Mouse (Mus musculus) lung, embryonic 16.5 days (tissue): Measurements from ENCODE around the gene Tmem40. TPM values are rescaled to one million over a fixed set of nuclear protein-coding genes. Genes with fewer than 3 reads are reported as not detected.

Source experiments
- ATAC-seq: fragments of 200-750 bp; cut with Nextera tagmentation; 2 replicates; pipeline ENCODE4 v1.8.0; 2017; ENCODE audit warnings: low read depth, mild to moderate bottlenecking, moderate library complexity
- H3K27ac ChIP-seq: fragments of 300-500 bp; sonication (generic); 2 replicates; pipeline ENCODE4 v1.5.1; 2014; ENCODE audit warnings: mild to moderate bottlenecking, control low read depth, low read length
- H3K27me3 ChIP-seq: fragments of 300-500 bp; sonication (generic); 2 replicates; pipeline ENCODE4 v1.6.1; 2014; ENCODE audit warnings: low read depth, low read length, mixed read lengths; ENCODE audit not compliant: control insufficient read depth, insufficient read depth
- H3K36me3 ChIP-seq: fragments of 300-500 bp; sonication (generic); 2 replicates; pipeline ENCODE4 v1.6.1; 2014; ENCODE audit warnings: low read length; ENCODE audit not compliant: control insufficient read depth, insufficient read depth
- H3K4me1 ChIP-seq: fragments of 300-500 bp; sonication (generic); replicated peaks from 2 replicates; pipeline ENCODE4 v1.6.1; 2014; ENCODE audit warnings: low read length, mixed read lengths; ENCODE audit not compliant: control insufficient read depth, insufficient read depth
- H3K4me2 ChIP-seq: fragments of 300-500 bp; sonication (generic); 2 replicates; pipeline ENCODE4 v1.6.1; 2014; ENCODE audit warnings: low read depth, low read length, control low read depth
- H3K4me3 ChIP-seq: fragments of 300-500 bp; sonication (generic); 2 replicates; pipeline ENCODE4 v1.5.1; 2014; ENCODE audit warnings: mild to moderate bottlenecking, low read length, control low read depth
- H3K9ac ChIP-seq: fragments of 300-500 bp; sonication (generic); 2 replicates; pipeline ENCODE4 v1.6.1; 2014; ENCODE audit warnings: low read length, control low read depth
- H3K9me3 ChIP-seq: fragments of 300-500 bp; sonication (generic); 2 replicates; pipeline ENCODE4 v1.6.1; 2016; ENCODE audit warnings: low read length; ENCODE audit not compliant: control insufficient read depth
- WGBS: fragments of 180-500 bp; shearing (Covaris S2); extraction: QIAGEN DNeasy Blood & Tissue Kit; methylation state at CpG from one replicate; pipeline ENCODE4 v1.1.7; 2014; 5-methylcytosine and 5-hydroxymethylcytosine counted together
- polyA plus RNA-seq: library from polyadenylated mRNA; unstranded; fragments of >200 nt; fragmentation: Nextera tagmentation; extraction: Ambion mirVana; gene quantifications from 2 replicates; pipeline ENCODE4 v1.2.1, GENCODE M21; 2015

Tmem40 gene
- polyA plus RNA-seq, 1 experiment from 2014 or later: 2.3 TPM

DNA sequence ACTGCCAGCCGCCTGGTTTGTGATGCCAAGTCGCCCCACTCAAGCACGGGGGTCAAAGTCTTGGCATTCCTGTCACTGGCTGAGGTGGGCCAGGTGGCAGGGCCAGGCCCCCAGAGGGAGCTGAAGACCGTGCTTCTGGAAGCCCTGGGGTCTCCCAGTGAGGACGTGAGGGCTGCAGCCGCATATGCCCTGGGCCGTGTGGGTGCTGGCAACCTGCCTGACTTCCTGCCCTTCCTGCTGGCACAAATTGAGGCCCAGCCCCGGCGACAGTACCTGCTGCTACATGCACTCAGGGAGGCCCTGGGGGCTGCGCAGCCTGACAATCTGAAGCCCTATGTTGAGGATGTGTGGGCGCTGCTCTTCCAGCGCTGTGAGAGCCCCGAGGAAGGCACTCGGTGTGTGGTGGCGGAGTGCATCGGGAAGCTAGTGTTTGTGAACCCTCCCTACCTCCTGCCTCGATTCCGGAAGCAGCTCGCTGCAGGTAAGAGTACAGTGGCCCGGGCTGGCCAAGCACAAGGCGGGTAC lies 30.5 kb upstream of the Tmem40 start:
- H3K4me3 ChIP-seq: no peak overlapping the region
- H3K27me3 ChIP-seq: no peaks in the 10 kb centered on the region
- peaks cover 60% of the 10 kb centered on the region for H3K36me3 ChIP-seq
- H3K4me2 ChIP-seq: no peak overlapping the region
- H3K4me1 ChIP-seq: no peaks in the 10 kb centered on the region
- no peak overlapping the region for H3K27ac ChIP-seq
- H3K9ac ChIP-seq: no peak overlapping the region
- H3K9me3 ChIP-seq: no peaks in the 10 kb centered on the region
- no peak; the same call in 1 of the 2 replicates for ATAC-seq
- 80% methylated on average over 21 of the region's 21 CpGs for WGBS

DNA sequence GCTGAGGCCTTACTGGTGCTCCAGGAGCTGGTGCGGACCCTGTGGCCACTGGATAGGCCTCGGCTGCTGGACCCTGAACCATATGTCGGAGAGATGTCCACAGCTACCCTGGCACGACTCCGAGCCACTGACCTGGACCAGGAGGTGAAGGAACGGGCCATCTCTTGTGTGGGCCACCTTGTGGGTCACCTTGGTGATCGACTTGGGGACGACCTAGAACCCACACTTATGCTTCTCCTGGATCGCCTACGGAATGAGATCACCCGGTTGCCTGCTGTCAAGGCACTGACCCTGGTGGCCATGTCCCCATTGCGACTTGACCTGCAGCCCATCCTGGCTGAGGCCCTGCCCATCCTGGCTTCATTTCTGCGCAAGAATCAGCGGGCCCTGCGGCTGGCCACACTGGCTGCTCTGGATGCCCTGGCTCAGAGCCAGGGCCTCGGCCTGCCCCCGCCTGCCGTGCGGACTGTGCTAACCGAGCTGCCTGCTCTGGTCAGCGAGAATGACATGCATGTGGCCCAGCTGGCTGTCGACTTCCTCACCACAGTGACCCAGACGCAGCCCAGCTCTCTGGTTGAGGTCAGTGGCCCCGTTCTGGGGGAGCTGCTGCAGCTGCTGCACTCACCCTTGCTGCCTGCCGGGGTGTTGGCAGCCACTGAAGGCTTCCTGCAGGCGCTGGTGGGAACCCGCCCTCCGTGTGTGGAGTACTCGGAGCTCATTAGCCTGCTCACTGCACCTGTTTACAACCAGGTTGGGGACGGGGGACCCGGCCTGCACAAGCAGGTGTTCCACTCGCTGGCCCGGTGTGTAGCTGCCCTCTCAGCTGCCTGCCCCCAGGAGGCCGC lies 29.9 kb upstream of the Tmem40 start:
- H3K4me1 ChIP-seq: no peaks in the 10 kb centered on the region
- H3K27ac ChIP-seq: no peak overlapping the region
- H3K9me3 ChIP-seq: no peaks in the 10 kb centered on the region
- H3K4me2 ChIP-seq: no peak overlapping the region
- 74% methylated on average over 34 of the region's 34 CpGs for WGBS
- H3K9ac ChIP-seq: no peak overlapping the region
- ATAC-seq: peak; percentile 87
- no peak overlapping the region for H3K4me3 ChIP-seq
- H3K36me3 ChIP-seq: peaks cover 62% of the 10 kb centered on the region
- no peaks in the 10 kb centered on the region for H3K27me3 ChIP-seq

DNA sequence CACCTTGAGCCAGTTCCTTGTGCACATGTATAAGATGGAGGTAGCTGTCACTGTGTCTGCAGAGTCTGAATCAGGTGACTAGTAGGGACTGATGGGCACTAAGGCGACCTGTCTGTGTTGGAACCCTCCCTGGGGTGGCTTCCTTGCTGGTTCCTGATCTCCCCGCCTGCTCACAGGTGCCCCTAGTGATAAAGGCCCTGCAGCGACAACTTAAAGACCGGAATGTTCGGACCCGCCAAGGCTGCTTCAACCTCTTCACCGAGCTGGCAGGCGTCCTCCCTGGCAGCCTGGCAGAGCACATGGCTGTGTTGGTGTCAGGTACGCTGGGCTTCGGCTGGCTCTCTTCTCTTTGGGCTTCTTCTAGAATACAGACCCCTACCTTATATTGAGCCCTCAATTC lies 28.8 kb upstream of the Tmem40 start:
- Histone ChIP-seq H3K4me2 (no peak overlapping the region), H3K27ac (no peak overlapping the region), H3K27me3 (no peaks in the 10 kb centered on the region), H3K9ac (no peak overlapping the region), H3K4me3 (no peak overlapping the region), H3K36me3 (peaks cover 65% of the 10 kb centered on the region), H3K9me3 (no peaks in the 10 kb centered on the region), H3K4me1 (no peaks in the 10 kb centered on the region)
- no peak for ATAC-seq
- 69% methylated on average over 10 of the region's 10 CpGs for WGBS

DNA sequence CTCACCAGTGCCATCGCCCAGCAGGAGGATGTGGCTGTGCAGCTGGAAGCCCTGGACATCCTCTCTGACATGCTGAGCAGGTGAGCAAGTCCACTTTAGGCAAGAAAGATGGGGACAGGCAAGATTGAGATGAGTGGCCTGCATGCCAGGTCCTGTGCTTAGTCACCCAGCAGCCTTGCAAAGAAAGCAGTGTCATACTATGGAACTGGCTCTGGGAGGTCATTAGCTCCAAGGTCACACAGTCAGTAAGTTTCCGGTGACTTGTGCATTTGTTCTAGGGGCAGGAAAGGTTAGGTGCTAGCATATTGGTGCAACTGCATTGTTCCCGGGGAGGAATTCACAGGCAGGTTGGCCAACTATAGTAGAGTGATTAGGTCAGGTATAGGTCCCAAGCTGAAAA lies 20.6 kb upstream of the Tmem40 start:
- WGBS: 91% methylated on average over 3 of the region's 3 CpGs
- H3K27ac ChIP-seq: no peak overlapping the region

DNA sequence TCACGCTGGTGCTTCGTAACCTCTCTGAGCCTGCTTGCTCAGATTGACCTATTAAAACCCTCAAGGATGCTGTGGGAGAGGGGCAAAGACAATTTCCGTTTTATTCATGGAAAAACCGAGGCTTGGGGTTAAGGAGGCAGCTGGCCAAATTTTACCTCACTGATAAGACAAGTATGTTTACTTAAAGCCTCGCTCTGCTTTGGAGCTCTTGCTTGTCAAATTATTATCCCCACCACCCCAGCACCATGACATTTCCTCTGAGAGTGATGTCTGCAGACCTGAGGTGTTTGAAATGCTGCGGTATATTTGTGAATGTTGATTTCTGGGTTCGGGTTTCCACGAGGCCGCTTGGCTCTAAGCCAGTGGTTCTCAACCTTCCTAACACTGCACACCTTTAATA lies 14.2 kb upstream of the Tmem40 start:
- Histone ChIP-seq H3K27me3 (no peaks in the 10 kb centered on the region), H3K27ac (peak overlapping the region; percentile 75; the same call in 1 of the 2 replicates), H3K9ac (peak overlapping the region; percentile 90), H3K36me3 (peaks cover 11% of the 10 kb centered on the region), H3K4me3 (peak overlapping the region; percentile 89), H3K4me1 (peaks cover 24% of the 10 kb centered on the region), H3K9me3 (no peaks in the 10 kb centered on the region), H3K4me2 (peak overlapping the region; percentile 84)
- WGBS: 7% methylated on average over 9 of the region's 9 CpGs
- ATAC-seq: no peak

More for the DNA sequence above, 20.6 kb upstream of the Tmem40 start:
- no peak overlapping the region for H3K4me2 ChIP-seq
- H3K27me3 ChIP-seq: no peaks in the 10 kb centered on the region
- no peaks in the 10 kb centered on the region for H3K9me3 ChIP-seq
- no peak overlapping the region for H3K4me3 ChIP-seq
- peaks cover 59% of the 10 kb centered on the region for H3K36me3 ChIP-seq
- no peak for ATAC-seq
- H3K4me1 ChIP-seq: no peaks in the 10 kb centered on the region
- H3K9ac ChIP-seq: no peak overlapping the region

DNA sequence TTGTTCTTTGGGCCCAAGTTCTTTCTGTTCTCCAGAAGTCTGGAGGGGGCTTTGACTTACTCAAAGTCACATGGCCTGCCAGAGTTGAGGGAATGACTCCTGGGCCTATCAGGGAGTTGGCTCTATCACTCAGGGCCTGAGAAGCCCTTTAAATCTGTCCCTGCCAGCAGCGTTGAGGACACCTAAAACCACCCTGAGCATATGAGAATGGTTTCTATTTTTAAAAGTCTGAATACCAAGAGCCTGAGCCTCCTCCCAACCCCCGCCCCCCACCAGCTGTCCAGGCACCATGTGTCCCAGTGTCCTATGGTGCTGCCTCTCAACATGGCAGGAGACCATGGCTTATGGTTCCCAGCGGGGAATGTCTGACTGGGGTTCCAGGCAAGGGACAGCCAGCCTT lies 13.6 kb upstream of the Tmem40 start:
- Histone ChIP-seq H3K4me1 (peaks cover 24% of the 10 kb centered on the region), H3K4me2 (peak overlapping the region; percentile 84), H3K27me3 (no peaks in the 10 kb centered on the region), H3K36me3 (peaks cover 6% of the 10 kb centered on the region), H3K27ac (peak overlapping the region; percentile 75), H3K4me3 (peak overlapping the region; percentile 89), H3K9me3 (no peaks in the 10 kb centered on the region), H3K9ac (peak overlapping the region; percentile 90)
- 20% methylated on average over 3 of the region's 3 CpGs for WGBS
- ATAC-seq: peak; percentile 18; the same call in 1 of the 2 replicates

DNA sequence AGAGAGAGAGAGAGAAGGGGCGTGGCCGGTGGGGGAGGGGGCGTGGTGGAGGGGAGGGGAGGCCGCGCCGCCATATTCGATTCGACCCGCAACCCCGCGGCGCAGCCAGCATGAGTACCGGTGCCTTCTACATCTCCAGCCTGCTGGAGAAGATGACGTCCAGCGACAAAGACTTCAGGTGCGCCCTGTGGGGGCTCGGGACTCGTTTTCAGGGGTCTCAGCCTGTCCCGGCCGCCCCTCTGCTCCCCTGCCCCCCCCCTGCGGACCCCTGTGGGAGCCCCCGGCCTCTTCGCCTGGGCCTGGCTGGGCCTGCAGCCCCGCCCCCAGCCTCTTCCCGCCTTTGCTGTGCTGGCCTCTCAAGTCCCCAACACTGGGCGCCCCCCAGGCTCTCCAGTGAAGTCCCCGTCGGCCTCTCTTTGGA lies 12.3 kb upstream of the Tmem40 start, which contains the start of gene Cand2:
Gene Cand2, plus strand, starts transcription at position 38 of the 421 bp plus-strand sequence.
- Histone ChIP-seq H3K4me3 (peak within 1 kb of the TSS; percentile 89), H3K27ac (peak within 1 kb of the TSS; percentile 75), H3K9ac (peak within 1 kb of the TSS; percentile 90), H3K4me2 (peak within 1 kb of the TSS; percentile 84), H3K4me1 (peaks cover 24% of the 10 kb centered on the region), H3K9me3 (no peaks in the 10 kb centered on the region), H3K36me3 (peaks cover 3% of the 10 kb centered on the region), H3K27me3 (no peaks in the 10 kb centered on the region)
- under 1% methylated on average over 21 of the region's 28 CpGs for WGBS
- peak; percentile 88 for ATAC-seq

DNA sequence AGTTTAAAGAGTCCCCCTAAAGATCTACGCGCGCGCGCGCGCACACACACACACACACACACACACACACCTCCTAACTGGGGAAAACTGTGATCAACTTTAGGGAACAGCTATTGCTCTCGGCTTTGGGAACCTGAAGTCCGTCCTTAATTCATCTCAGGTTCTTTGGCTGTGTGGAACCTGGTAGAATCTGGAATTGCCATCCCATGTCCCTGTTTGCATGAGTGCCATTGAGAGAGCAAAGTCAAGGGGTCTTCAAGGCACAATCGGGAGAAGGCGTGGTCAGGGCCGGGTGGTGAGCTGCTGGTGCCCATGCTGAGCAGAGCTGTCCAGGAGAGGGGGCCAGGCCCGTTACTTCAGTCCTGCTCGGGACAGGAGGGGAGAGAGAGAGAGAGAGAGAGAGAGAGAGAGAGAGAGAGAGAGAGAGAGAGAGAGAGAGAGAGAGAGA lies 11.8 kb upstream of the Tmem40 start:
- Histone ChIP-seq H3K4me2 (peak overlapping the region; percentile 84), H3K27ac (peak overlapping the region; percentile 68), H3K9ac (peak overlapping the region; percentile 67), H3K4me1 (peaks cover 24% of the 10 kb centered on the region), H3K27me3 (no peaks in the 10 kb centered on the region), H3K36me3 (peaks cover 1% of the 10 kb centered on the region; the same call in 1 of the 2 replicates), H3K9me3 (no peaks in the 10 kb centered on the region), H3K4me3 (peak overlapping the region; percentile 89)
- 2% methylated on average over 14 of the region's 14 CpGs for WGBS
- peak; percentile 76 for ATAC-seq

DNA sequence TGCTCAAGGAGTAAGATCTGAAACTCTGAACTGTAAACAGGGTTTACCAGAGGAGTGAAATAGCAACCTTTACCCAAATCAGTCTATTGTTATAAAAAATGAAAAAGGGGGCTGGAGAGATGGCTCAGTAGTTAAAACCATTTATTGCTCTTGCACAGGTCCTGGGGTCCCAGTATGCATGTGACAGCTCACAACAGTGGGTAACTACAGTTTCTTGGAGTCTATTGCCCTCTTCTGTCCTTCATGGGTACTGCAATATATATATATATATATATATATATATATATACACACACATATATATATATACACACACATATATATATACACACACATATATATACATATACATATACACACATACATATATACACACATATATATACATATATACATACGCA lies 10.4 kb upstream of the Tmem40 start:
- Histone ChIP-seq H3K27me3 (no peaks in the 10 kb centered on the region), H3K9ac (no peak overlapping the region), H3K27ac (no peak overlapping the region), H3K4me2 (no peak overlapping the region), H3K36me3 (no peaks in the 10 kb centered on the region), H3K9me3 (no peaks in the 10 kb centered on the region), H3K4me1 (peaks cover 24% of the 10 kb centered on the region), H3K4me3 (no peak overlapping the region)
- no peak for ATAC-seq
- 81% methylated on average over 1 of the region's 1 CpGs for WGBS
